Mouse (Mus musculus) hindbrain, embryonic 15.5 days (tissue): ENCODE measurements around the gene Mvb12b. TPM values are rescaled to one million over a fixed set of nuclear protein-coding genes. Genes with fewer than 3 reads are reported as not detected.

ENCODE experiments used
- ATAC-seq: fragments of 200-750 bp; cut with Nextera tagmentation; 2 replicates; pipeline ENCODE4 v1.8.0; 2017; ENCODE audit warnings: low read depth, moderate number of reproducible peaks, moderate TSS enrichment; ENCODE audit not compliant: low FRiP score
- H3K27ac ChIP-seq: fragments of 300-500 bp; sonication (generic); replicated peaks from 2 replicates; pipeline ENCODE4 v1.5.1; 2015; ENCODE audit warnings: mild to moderate bottlenecking, inconsistent platforms
- H3K27me3 ChIP-seq: fragments of 300-500 bp; sonication (generic); 2 replicates; pipeline ENCODE4 v1.6.1; 2015; ENCODE audit warnings: control low read depth, inconsistent platforms
- H3K36me3 ChIP-seq: fragments of 300-500 bp; sonication (generic); 2 replicates; pipeline ENCODE4 v1.6.1; 2015; ENCODE audit warnings: control low read depth, inconsistent platforms
- H3K4me1 ChIP-seq: fragments of 300-500 bp; sonication (generic); replicated peaks from 2 replicates; pipeline ENCODE4 v1.6.1; 2015; ENCODE audit warnings: control low read depth, inconsistent platforms
- H3K4me2 ChIP-seq: fragments of 300-500 bp; sonication (generic); 2 replicates; pipeline ENCODE4 v1.6.1; 2015; ENCODE audit warnings: moderate library complexity, mild to moderate bottlenecking, inconsistent platforms
- H3K4me3 ChIP-seq: fragments of 300-500 bp; sonication (generic); 2 replicates; pipeline ENCODE4 v1.5.1; 2015; ENCODE audit warnings: mild to moderate bottlenecking, inconsistent platforms
- H3K9ac ChIP-seq: fragments of 300-500 bp; sonication (generic); 2 replicates; pipeline ENCODE4 v1.6.1; 2015; ENCODE audit warnings: inconsistent platforms
- H3K9me3 ChIP-seq: fragments of 300-500 bp; sonication (generic); 2 replicates; pipeline ENCODE4 v1.6.1; 2016; ENCODE audit warnings: control low read depth, inconsistent platforms
- WGBS: fragments of 180-500 bp; shearing (Covaris S2); methylation state at CpG from one replicate; pipeline ENCODE4 v1.1.7; 2015; 5-methylcytosine and 5-hydroxymethylcytosine counted together
- polyA plus RNA-seq: library from polyadenylated mRNA; unstranded; fragments of >200 nt; fragmentation: Nextera tagmentation; extraction: Ambion mirVana; gene quantifications from 2 replicates; pipeline ENCODE4 v1.2.1, GENCODE M21; 2015

The Mvb12b gene
- polyA plus RNA-seq, 1 experiment from 2014 or later: 66.2 TPM

DNA sequence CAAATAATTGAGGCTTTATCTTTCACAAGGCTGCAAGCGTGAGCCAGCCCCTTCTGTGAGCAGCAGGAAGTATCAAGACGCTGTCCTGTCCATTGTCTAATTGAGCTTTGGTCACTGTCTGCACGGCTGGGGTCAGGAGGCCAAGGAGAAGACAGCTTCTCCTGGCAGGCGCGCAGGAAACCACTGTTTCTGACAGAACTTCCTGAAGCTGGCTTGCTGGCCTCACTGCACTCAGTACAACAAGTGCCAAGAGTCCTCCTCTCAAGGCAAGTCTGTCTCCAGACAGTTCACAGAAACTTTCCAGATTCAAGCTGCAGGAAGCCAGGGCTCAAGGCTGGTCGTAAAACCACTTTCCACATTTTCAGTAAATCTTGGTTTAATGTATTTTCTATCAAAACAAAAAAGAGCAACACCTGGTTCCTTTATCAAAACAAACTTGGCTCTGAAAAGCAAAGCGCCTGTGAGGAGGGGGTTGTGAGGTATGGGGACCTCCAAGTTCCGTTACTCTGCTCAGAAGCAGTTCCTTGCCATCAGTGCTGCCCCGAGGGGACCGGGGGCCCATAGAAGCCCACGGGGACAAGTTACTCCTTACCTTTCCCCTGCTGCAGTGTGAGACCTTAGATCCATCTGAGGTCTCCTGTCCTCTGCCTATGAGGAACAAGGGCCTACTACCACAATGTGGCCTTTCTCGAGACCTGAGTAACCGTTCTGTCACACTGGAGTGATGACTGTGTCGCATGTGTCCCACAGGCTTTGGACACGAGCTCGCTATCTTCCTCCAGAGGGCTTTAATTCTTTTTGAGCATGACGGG lies 17.2 kb downstream of the Mvb12b start:
- ATAC-seq: no peak
- H3K36me3 ChIP-seq: peaks cover 19% of the 10 kb centered on the region
- 56% methylated on average over 17 of the region's 17 CpGs for WGBS
- H3K4me2 ChIP-seq: no peak overlapping the region
- no peaks in the 10 kb centered on the region for H3K9me3 ChIP-seq
- H3K9ac ChIP-seq: no peak overlapping the region
- H3K27me3 ChIP-seq: no peaks in the 10 kb centered on the region
- H3K27ac ChIP-seq: peak overlapping the region; percentile 15
- H3K4me3 ChIP-seq: no peak overlapping the region
- peaks cover 31% of the 10 kb centered on the region for H3K4me1 ChIP-seq

- Histone ChIP-seq H3K4me1 (peaks cover 24% of the 10 kb centered on the region), H3K9ac (no peak overlapping the region), H3K9me3 (no peaks in the 10 kb centered on the region), H3K27me3 (no peaks in the 10 kb centered on the region), H3K4me3 (no peak overlapping the region), H3K27ac (peak overlapping the region; percentile 27; the same call in 1 of the 2 replicates), H3K4me2 (no peak overlapping the region), H3K36me3 (peaks cover 19% of the 10 kb centered on the region)
- no peak for ATAC-seq
- WGBS: 79% methylated on average over 10 of the region's 10 CpGs
Observed at GRCm38 (mm10) chr2:33869689-33870343, 17.9 kb downstream of the Mvb12b start.

DNA sequence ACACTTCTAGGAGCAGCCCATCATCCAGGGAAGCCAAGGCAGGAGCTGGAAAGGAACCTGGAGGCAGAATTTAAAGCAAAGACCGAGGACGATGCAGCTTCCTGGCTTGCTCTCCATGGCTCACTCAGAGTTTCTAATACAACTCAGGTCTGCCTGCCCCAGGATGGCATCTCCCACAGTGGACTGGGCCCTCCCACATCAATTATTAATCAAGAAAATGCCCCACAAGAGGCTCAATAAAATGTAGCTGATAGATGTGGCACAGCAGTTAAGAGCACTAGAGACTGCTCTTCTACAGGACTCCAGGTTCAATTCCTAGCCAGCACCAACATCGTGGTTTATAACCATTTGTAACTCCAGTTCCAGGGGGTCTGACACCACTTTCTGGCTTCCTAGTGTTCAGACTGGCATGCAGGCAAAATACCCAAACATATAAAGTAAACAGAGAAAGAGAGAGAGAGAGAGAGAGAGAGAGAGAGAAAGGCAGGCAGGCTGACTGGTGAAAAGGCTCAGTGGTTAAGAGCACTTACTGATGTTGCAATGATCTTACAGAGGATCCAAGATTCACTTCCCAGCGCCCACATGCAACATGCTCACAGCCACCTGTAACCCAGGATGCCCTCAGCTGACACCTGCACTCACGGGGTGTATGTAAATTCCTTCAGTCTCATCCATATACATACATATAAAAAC lies 18.6 kb downstream of the Mvb12b start:
- H3K36me3 ChIP-seq: peaks cover 18% of the 10 kb centered on the region
- WGBS: 76% methylated on average over 5 of the region's 5 CpGs
- no peak for ATAC-seq
- no peak overlapping the region for H3K9ac ChIP-seq
- H3K4me2 ChIP-seq: no peak overlapping the region
- no peaks in the 10 kb centered on the region for H3K27me3 ChIP-seq
- no peaks in the 10 kb centered on the region for H3K9me3 ChIP-seq
- H3K27ac ChIP-seq: no peak overlapping the region
- H3K4me1 ChIP-seq: peaks cover 20% of the 10 kb centered on the region
- no peak overlapping the region for H3K4me3 ChIP-seq

- WGBS: 71% methylated on average over 4 of the region's 4 CpGs
- no peak overlapping the region for H3K4me3 ChIP-seq
- H3K9ac ChIP-seq: no peak overlapping the region
- H3K9me3 ChIP-seq: no peaks in the 10 kb centered on the region
- H3K27me3 ChIP-seq: no peaks in the 10 kb centered on the region
- ATAC-seq: no peak
- peaks cover 20% of the 10 kb centered on the region for H3K4me1 ChIP-seq
- 0 out of 2 replicates have a peak overlapping the region, but pooled peaks have one; percentile 18 for H3K27ac ChIP-seq
- H3K36me3 ChIP-seq: peaks cover 10% of the 10 kb centered on the region
- H3K4me2 ChIP-seq: no peak overlapping the region
Observed at GRCm38 (mm10) chr2:33868322-33868721, 19.4 kb downstream of the Mvb12b start.

- Histone ChIP-seq H3K4me3 (no peak overlapping the region), H3K27me3 (no peaks in the 10 kb centered on the region), H3K27ac (no peak overlapping the region), H3K9ac (no peak overlapping the region), H3K9me3 (no peaks in the 10 kb centered on the region), H3K4me2 (no peak overlapping the region), H3K36me3 (no peaks in the 10 kb centered on the region), H3K4me1 (peaks cover 21% of the 10 kb centered on the region)
- ATAC-seq: no peak
- WGBS: 70% methylated on average over 2 of the region's 2 CpGs
Observed at GRCm38 (mm10) chr2:33856746-33857145, 31.0 kb downstream of the Mvb12b start.

GRCm38 (mm10) chr2:33853011-33853976 lies 34.5 kb downstream of the Mvb12b start:
- H3K36me3 ChIP-seq: no peaks in the 10 kb centered on the region
- no peak overlapping the region for H3K9ac ChIP-seq
- WGBS: 77% methylated on average over 11 of the region's 11 CpGs
- no peak overlapping the region for H3K4me2 ChIP-seq
- no peaks in the 10 kb centered on the region for H3K27me3 ChIP-seq
- no peak for ATAC-seq
- peak overlapping the region; percentile 55; the same call in 1 of the 2 replicates for H3K27ac ChIP-seq
- H3K4me1 ChIP-seq: peaks cover 23% of the 10 kb centered on the region
- H3K9me3 ChIP-seq: no peaks in the 10 kb centered on the region
- no peak overlapping the region for H3K4me3 ChIP-seq

DNA sequence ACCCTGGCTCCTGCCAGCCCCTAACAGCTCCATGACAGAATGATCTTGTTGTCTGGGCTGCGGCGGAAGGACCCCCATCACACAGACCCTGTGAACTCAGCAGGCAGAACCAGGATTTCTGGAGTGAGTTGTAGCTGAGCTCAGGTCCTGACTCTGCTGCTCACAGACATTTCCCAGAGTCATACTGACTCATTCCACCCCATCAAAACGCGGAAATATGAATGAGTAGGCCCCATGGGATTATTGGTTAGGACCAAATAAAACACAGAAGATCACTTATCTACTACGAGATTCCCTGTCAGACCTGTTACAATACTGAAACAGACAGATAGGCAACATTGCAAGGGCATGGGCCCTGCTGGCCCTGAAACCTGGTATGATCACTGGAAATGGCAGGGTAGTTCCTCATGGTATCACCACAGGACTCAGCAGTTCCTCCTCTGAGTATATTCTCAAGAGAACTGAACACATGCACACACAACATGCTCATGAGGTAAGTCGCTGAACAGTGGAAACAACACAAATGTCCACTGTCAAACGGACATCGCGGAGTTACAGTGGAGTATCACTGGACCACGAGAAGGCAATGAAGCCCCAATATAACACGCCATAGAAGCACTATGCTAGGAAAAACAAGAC lies 40.4 kb downstream of the Mvb12b start:
- no peak for ATAC-seq
- Histone ChIP-seq H3K9ac (no peak overlapping the region), H3K4me1 (peaks cover 27% of the 10 kb centered on the region), H3K9me3 (no peaks in the 10 kb centered on the region), H3K36me3 (no peaks in the 10 kb centered on the region), H3K4me3 (no peak overlapping the region), H3K27ac (peak overlapping the region; percentile 58), H3K4me2 (no peak overlapping the region), H3K27me3 (no peaks in the 10 kb centered on the region)
- 77% methylated on average over 11 of the region's 11 CpGs for WGBS

DNA sequence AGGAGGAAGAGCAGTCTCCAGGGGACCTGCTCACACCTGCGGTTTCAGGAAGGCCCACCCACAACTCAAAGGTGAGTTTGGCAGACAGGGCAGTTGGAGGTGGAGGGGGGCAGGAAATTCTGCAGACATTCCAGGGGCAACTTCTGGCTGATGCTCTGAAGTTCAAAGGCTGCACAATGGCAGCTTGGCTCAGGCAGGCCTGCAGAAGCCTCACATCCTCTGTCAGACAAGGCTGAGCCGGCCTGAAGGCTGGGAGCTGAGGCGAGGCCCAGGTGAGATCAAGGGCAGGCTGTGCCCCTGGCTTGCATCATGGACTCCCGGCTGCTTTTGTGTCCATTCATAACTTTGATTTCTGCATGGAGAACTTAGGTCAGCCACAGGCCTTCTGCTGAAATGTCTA lies 41.1 kb downstream of the Mvb12b start:
- no peak overlapping the region for H3K4me2 ChIP-seq
- H3K9ac ChIP-seq: no peak overlapping the region
- no peak overlapping the region for H3K4me3 ChIP-seq
- ATAC-seq: no peak
- H3K27me3 ChIP-seq: no peaks in the 10 kb centered on the region
- H3K4me1 ChIP-seq: peaks cover 26% of the 10 kb centered on the region
- H3K36me3 ChIP-seq: no peaks in the 10 kb centered on the region
- H3K9me3 ChIP-seq: no peaks in the 10 kb centered on the region
- WGBS: 55% methylated on average over 4 of the region's 4 CpGs
- peak overlapping the region; percentile 58 for H3K27ac ChIP-seq

DNA sequence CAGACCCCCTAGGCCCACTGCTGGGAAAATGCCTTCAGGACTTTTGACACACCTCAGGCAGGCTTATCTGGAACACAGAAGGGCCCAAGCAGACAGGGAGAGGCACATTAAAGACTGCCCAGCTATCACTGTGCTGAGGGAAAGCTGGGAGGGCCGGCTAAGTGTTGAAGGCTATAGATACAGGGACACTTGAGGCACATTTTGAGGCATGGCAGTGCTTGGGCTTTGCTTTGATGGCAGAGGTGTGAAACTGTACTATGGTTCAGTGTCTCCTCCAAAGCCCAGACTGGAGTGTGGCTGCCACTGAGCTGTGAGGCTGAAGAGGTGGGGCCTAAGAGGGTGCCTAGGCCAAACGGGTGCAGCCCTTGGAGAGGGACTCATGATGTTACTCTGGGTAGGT lies 44.1 kb downstream of the Mvb12b start:
- ATAC-seq: no peak
- no peak overlapping the region for H3K9ac ChIP-seq
- no peak overlapping the region for H3K4me2 ChIP-seq
- peaks cover 46% of the 10 kb centered on the region for H3K4me1 ChIP-seq
- no peaks in the 10 kb centered on the region for H3K36me3 ChIP-seq
- H3K27ac ChIP-seq: no peak overlapping the region
- H3K27me3 ChIP-seq: no peaks in the 10 kb centered on the region
- 88% methylated on average over 2 of the region's 2 CpGs for WGBS
- no peak overlapping the region for H3K4me3 ChIP-seq
- no peaks in the 10 kb centered on the region for H3K9me3 ChIP-seq

DNA sequence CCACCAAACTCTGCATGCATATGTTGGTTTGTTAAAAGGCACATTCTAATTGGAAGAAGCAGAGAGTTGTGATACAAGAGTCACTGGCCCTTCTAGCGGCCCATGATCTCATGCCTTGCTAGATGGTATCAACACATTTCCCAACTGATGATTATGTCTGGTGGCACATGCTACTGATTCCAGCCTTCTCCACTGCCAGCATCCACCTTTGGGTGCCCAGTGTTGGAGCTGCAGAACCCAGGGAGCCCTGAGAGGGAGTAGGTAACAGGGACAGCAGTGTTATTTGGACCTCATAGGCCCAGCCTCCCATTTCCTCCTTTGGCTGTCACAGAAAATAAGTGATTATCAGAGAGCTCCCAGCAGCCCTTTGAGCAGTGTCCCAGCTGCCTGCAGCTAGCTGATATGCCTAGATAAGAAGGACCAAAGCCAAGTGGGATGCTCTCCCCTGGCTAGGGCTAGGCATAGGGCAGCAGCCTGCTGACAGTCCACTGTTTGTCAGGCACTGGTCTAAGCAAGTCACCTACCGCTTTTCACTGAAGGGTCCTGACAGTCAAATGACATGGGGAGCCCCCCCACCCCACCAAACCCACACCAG lies 44.7 kb downstream of the Mvb12b start:
- Histone ChIP-seq H3K9ac (no peak overlapping the region), H3K27ac (no peak overlapping the region), H3K36me3 (no peaks in the 10 kb centered on the region), H3K4me1 (peaks cover 47% of the 10 kb centered on the region), H3K4me3 (no peak overlapping the region), H3K27me3 (no peaks in the 10 kb centered on the region), H3K9me3 (no peaks in the 10 kb centered on the region), H3K4me2 (no peak overlapping the region)
- no peak for ATAC-seq
- 92% methylated on average over 2 of the region's 2 CpGs for WGBS

- no peak for ATAC-seq
- WGBS: 85% methylated on average over 4 of the region's 4 CpGs
- Histone ChIP-seq H3K4me1 (peaks cover 45% of the 10 kb centered on the region), H3K27me3 (no peaks in the 10 kb centered on the region), H3K4me2 (no peak overlapping the region), H3K9me3 (no peaks in the 10 kb centered on the region), H3K27ac (no peak overlapping the region), H3K9ac (no peak overlapping the region), H3K4me3 (no peak overlapping the region), H3K36me3 (no peaks in the 10 kb centered on the region)
Observed at GRCm38 (mm10) chr2:33841980-33842379, 45.8 kb downstream of the Mvb12b start.
